Mouse (Mus musculus) olfactory bulb, adult 2 months (tissue): ENCODE data around the gene Pithd1.

Source experiments
- CTCF ChIP-seq: fragments of 200-500 bp; IDR thresholded peaks from 2 replicates; pipeline ENCODE4 v1.5.1; 2012; ENCODE audit warnings: low read depth, mild to moderate bottlenecking, low read length, moderate library complexity; ENCODE audit not compliant: insufficient read depth
- POLR2A ChIP-seq: fragments of 200-500 bp; IDR thresholded peaks from 2 replicates; pipeline ENCODE4 v1.6.1; 2012; ENCODE audit warnings: mild to moderate bottlenecking, low read depth, low read length, moderate library complexity; ENCODE audit not compliant: insufficient read depth

DNA sequence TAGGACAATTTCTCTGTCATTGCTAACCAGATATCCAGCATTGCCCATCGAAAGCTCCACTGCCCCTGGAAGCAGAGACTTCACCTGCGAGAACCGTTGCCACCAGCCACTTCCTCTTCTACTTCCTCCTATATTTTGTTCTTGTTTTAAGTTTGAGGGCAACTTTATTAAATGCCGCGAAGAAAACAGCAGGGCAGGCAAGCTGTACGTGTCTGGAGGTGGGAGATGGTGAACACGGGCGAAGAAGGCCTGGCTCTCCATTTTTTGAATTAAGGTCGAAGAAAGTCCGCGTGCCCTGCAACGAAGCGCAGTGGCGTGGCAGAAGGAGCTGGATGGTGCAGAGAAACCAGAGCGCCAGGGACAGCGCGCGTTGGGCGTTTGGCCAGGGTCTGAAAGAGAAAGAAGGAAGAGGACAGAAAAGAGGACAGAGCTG is 41.1 kb upstream of the Pithd1 start:
- TF ChIP-seq CTCF: no peak
- TF ChIP-seq POLR2A: no peak
